In genomic region chr16:96083179-96083646, GRCm38 (mm10) we compare ENCODE assay signal across 7 mouse cellular contexts. TPM values are rescaled to one million over a fixed set of nuclear protein-coding genes. Genes with fewer than 3 reads are reported as not detected.
DNase-seq lines count a peak whose midpoint lies in the region; ATAC-seq lines count a peak whose summit lies in the region.

No protein-coding gene starts in this region.

- ATAC-seq in forebrain, embryonic 16.5 days = peak; percentile 4; the same call in 1 of the 2 replicates
- ATAC-seq in intestine, embryonic 15.5 days = peak; percentile 41
- no peak for ATAC-seq in liver, embryonic 11.5 days (replicated peaks; ENCODE audit: low FRiP score)
- peak; percentile 14; the same call in 1 of the 2 replicates for ATAC-seq in neural tube, embryonic 11.5 days (ENCODE audit: insufficient read depth, low FRiP score, low TSS enrichment)

- H3K9me3 ChIP-seq in forebrain, embryonic 16.5 days (ENCODE audit: control insufficient read depth, low read length) = no peaks in the 10 kb centered on the region
- H3K9me3 ChIP-seq in intestine, embryonic 15.5 days = no peaks in the 10 kb centered on the region
- H3K9me3 ChIP-seq in liver, embryonic 11.5 days (ENCODE audit: control insufficient read depth, low read length) = no peaks in the 10 kb centered on the region
- no peaks in the 10 kb centered on the region for H3K9me3 ChIP-seq in neural tube, embryonic 11.5 days (ENCODE audit: control insufficient read depth, low read length)

- peak overlapping the region; percentile 91 for H3K27ac ChIP-seq in forebrain, embryonic 16.5 days (ENCODE audit: low read length)
- H3K27ac ChIP-seq in intestine, embryonic 15.5 days = peak overlapping the region; percentile 98
- H3K27ac ChIP-seq in liver, embryonic 11.5 days (ENCODE audit: low read depth, low read length) = peak overlapping the region; percentile 93
- peak overlapping the region; percentile 98 for H3K27ac ChIP-seq in neural tube, embryonic 11.5 days (ENCODE audit: low read depth, low read length)

- H3K36me3 ChIP-seq in forebrain, embryonic 16.5 days (ENCODE audit: control insufficient read depth, insufficient read depth) = no peaks in the 10 kb centered on the region
- peaks cover 5% of the 10 kb centered on the region for H3K36me3 ChIP-seq in intestine, embryonic 15.5 days
- peaks cover 12% of the 10 kb centered on the region; the same call in 1 of the 2 replicates for H3K36me3 ChIP-seq in liver, embryonic 11.5 days (ENCODE audit: control insufficient read depth, insufficient read depth, low read length)
- peaks cover 7% of the 10 kb centered on the region for H3K36me3 ChIP-seq in neural tube, embryonic 11.5 days (ENCODE audit: control insufficient read depth, insufficient read depth, low read length)

- H3K27me3 ChIP-seq in forebrain, embryonic 16.5 days (replicated peaks; ENCODE audit: control insufficient read depth, insufficient read depth, low read length) = no peaks in the 10 kb centered on the region
- no peaks in the 10 kb centered on the region for H3K27me3 ChIP-seq in intestine, embryonic 15.5 days (replicated peaks)
- H3K27me3 ChIP-seq in liver, embryonic 11.5 days (replicated peaks; ENCODE audit: control insufficient read depth, insufficient read depth, low read length) = no peaks in the 10 kb centered on the region
- no peaks in the 10 kb centered on the region for H3K27me3 ChIP-seq in neural tube, embryonic 11.5 days (ENCODE audit: control insufficient read depth, insufficient read depth, low read length)

- peak overlapping the region; percentile 94 for H3K4me3 ChIP-seq in forebrain, embryonic 16.5 days (replicated peaks; ENCODE audit: low read length)
- H3K4me3 ChIP-seq in intestine, embryonic 15.5 days (replicated peaks) = peak overlapping the region; percentile 96
- peak overlapping the region; percentile 97 for H3K4me3 ChIP-seq in liver, embryonic 11.5 days (ENCODE audit: low read depth, low read length)
- peak overlapping the region; percentile 100 for H3K4me3 ChIP-seq in neural tube, embryonic 11.5 days (ENCODE audit: low read depth, low read length)

- H3K4me1 ChIP-seq in forebrain, embryonic 16.5 days (replicated peaks; ENCODE audit: control insufficient read depth, insufficient read depth, low read length) = peaks cover 13% of the 10 kb centered on the region
- H3K4me1 ChIP-seq in intestine, embryonic 15.5 days (replicated peaks) = peaks cover 16% of the 10 kb centered on the region
- peaks cover 11% of the 10 kb centered on the region; the same call in 1 of the 2 replicates for H3K4me1 ChIP-seq in liver, embryonic 11.5 days (replicated peaks; ENCODE audit: control insufficient read depth, insufficient read depth, low read length)
- peaks cover 11% of the 10 kb centered on the region for H3K4me1 ChIP-seq in neural tube, embryonic 11.5 days (ENCODE audit: control insufficient read depth, insufficient read depth, low read length)

- peak overlapping the region; percentile 70 for H3K4me2 ChIP-seq in forebrain, embryonic 16.5 days (ENCODE audit: low read length)
- peak overlapping the region; percentile 61 for H3K4me2 ChIP-seq in intestine, embryonic 15.5 days (replicated peaks)
- peak overlapping the region; percentile 63 for H3K4me2 ChIP-seq in liver, embryonic 11.5 days
- H3K4me2 ChIP-seq in neural tube, embryonic 11.5 days (ENCODE audit: low read depth) = peak overlapping the region; percentile 65

- 6% methylated on average over 20 of the region's 20 CpGs for WGBS in forebrain, embryonic 16.5 days
- 6% methylated on average over 20 of the region's 20 CpGs for WGBS in intestine, embryonic 15.5 days
- WGBS in liver, embryonic 11.5 days = 12% methylated on average over 20 of the region's 20 CpGs
- WGBS in neural tube, embryonic 11.5 days = 4% methylated on average over 20 of the region's 20 CpGs

- H3K9ac ChIP-seq in forebrain, embryonic 16.5 days (replicated peaks; ENCODE audit: low read depth, low read length) = peak overlapping the region; percentile 91
- H3K9ac ChIP-seq in intestine, embryonic 15.5 days = peak overlapping the region; percentile 95
- peak overlapping the region; percentile 68 for H3K9ac ChIP-seq in liver, embryonic 11.5 days (ENCODE audit: low read depth, low read length)
- H3K9ac ChIP-seq in neural tube, embryonic 11.5 days (ENCODE audit: low read length) = peak overlapping the region; percentile 98

- peak; percentile 48 to 62 for DNase-seq in urinary bladder, adult 18-20 months (ENCODE audit: low spot score in 2 of 2)
- no peak for DNase-seq in urinary bladder, postnatal 10 days (ENCODE audit: low spot score)
- DNase-seq in liver, embryonic 11.5 days (ENCODE audit: low spot score) = no peak
- no peak for DNase-seq in neural tube, embryonic 11.5 days (ENCODE audit: low spot score)
- no peak for DNase-seq in cerebellum, adult 9-10 months

RNA-seq across cellular contexts. Expression of gene Brwd1, which starts 0.9 kb away (rescaled TPM):
- 218 and 229 TPM in 2 replicates for polyA plus RNA-seq in forebrain, embryonic 16.5 days (2015; fragmentation: Nextera tagmentation; extraction: Ambion mirVana)
- polyA plus RNA-seq in intestine, embryonic 15.5 days (2015; fragmentation: Nextera tagmentation; extraction: Ambion mirVana) = 62.3 and 64.7 TPM in 2 replicates
- 46.3 and 52.0 TPM in 2 replicates for polyA plus RNA-seq in liver, embryonic 11.5 days (2014; fragmentation: Nextera tagmentation; extraction: Ambion mirVana)
- 215 and 223 TPM in 2 replicates for polyA plus RNA-seq in neural tube, embryonic 11.5 days (2014; fragmentation: Nextera tagmentation; extraction: Ambion mirVana)

RNA-seq across cellular contexts. Expression of gene Hmgn1, which starts 44.3 kb away (rescaled TPM):
- polyA plus RNA-seq in forebrain, embryonic 16.5 days (2015; fragmentation: Nextera tagmentation; extraction: Ambion mirVana) = 432 and 519 TPM in 2 replicates
- polyA plus RNA-seq in intestine, embryonic 15.5 days (2015; fragmentation: Nextera tagmentation; extraction: Ambion mirVana) = 489 and 623 TPM in 2 replicates
- 450 and 470 TPM in 2 replicates for polyA plus RNA-seq in liver, embryonic 11.5 days (2014; fragmentation: Nextera tagmentation; extraction: Ambion mirVana)
- 732 and 792 TPM in 2 replicates for polyA plus RNA-seq in neural tube, embryonic 11.5 days (2014; fragmentation: Nextera tagmentation; extraction: Ambion mirVana)

Comparison
In these comparisons a context has a peak if more than half of its experiments do, and no peak if none do; other contexts are left out.
1. DNase-seq: peak in urinary bladder, adult 18-20 months (2 of 2); none in urinary bladder, postnatal 10 days (single experiment), liver, embryonic 11.5 days (single experiment), neural tube, embryonic 11.5 days (single experiment) and cerebellum, adult 9-10 months (single experiment).
2. Peak in every context shown above with its lines, with median percentiles within 50 percentile points of each other: H3K27ac ChIP-seq, H3K4me2 ChIP-seq, H3K4me3 ChIP-seq and H3K9ac ChIP-seq.